Mouse (Mus musculus) macrophage (primary cell): ENCODE measurements around the gene Sergef. TPM values are rescaled to one million over a fixed set of nuclear protein-coding genes. Genes with fewer than 3 reads are reported as not detected.

Experiments
- H3K27ac ChIP-seq: fragments of 350-480 bp; formaldehyde crosslinking; 2 replicates; pipeline ENCODE4 v1.9.0; 2021
- H3K36me3 ChIP-seq: fragments of 350-480 bp; formaldehyde crosslinking; 2 replicates; pipeline ENCODE4 v1.9.0; 2021; ENCODE audit errors: inconsistent target
- H3K4me3 ChIP-seq: fragments of 350-480 bp; formaldehyde crosslinking; 2 replicates; pipeline ENCODE4 v1.9.0; 2021; ENCODE audit errors: inconsistent target
- H3K79me2 ChIP-seq: fragments of 350-480 bp; formaldehyde crosslinking; 2 replicates; pipeline ENCODE4 v1.9.0; 2021; ENCODE audit errors: inconsistent target
- WGBS: methylation state at CpG from one replicate; pipeline ENCODE4 v1.1.7; 2026; ENCODE audit warnings: inconsistent platforms; ENCODE audit not compliant: missing documents; 5-methylcytosine and 5-hydroxymethylcytosine counted together
- polyA plus RNA-seq: library from polyadenylated mRNA; stranded (reverse); fragments of 250-400 nt; gene quantifications from 3 replicates; pipeline ENCODE4 v1.2.4, GENCODE M21; 2018; ENCODE audit warnings: inconsistent platforms

Gene Sergef
- polyA plus RNA-seq, 1 experiment from 2014 or later: 7.7 TPM

- Histone ChIP-seq H3K36me3 (no peaks in the 10 kb centered on the region), H3K27ac (no peak overlapping the region), H3K79me2 (no peaks in the 10 kb centered on the region), H3K4me3 (no peak overlapping the region)
- 61% methylated on average over 4 of the region's 4 CpGs for WGBS
These were observed 140.0 kb downstream of the Sergef start for GRCm38 (mm10) chr7:46499561-46499960.

- Histone ChIP-seq H3K79me2 (no peaks in the 10 kb centered on the region), H3K27ac (no peak overlapping the region), H3K4me3 (no peak overlapping the region), H3K36me3 (no peaks in the 10 kb centered on the region)
- WGBS: 91% methylated on average over 13 of the region's 14 CpGs
These were observed 147.4 kb downstream of the Sergef start for GRCm38 (mm10) chr7:46492134-46492678.

GRCm38 (mm10) chr7:46487354-46487753, 152.3 kb downstream of the Sergef start:
- no peaks in the 10 kb centered on the region for H3K79me2 ChIP-seq
- no peak overlapping the region for H3K27ac ChIP-seq
- WGBS: 94% methylated on average over 4 of the region's 4 CpGs
- no peak overlapping the region for H3K4me3 ChIP-seq
- H3K36me3 ChIP-seq: no peaks in the 10 kb centered on the region

GRCm38 (mm10) chr7:46486761-46487160, 152.8 kb downstream of the Sergef start:
- H3K27ac ChIP-seq: no peak overlapping the region
- no peaks in the 10 kb centered on the region for H3K36me3 ChIP-seq
- WGBS: 92% methylated on average over 5 of the region's 5 CpGs
- H3K4me3 ChIP-seq: no peak overlapping the region
- no peaks in the 10 kb centered on the region for H3K79me2 ChIP-seq

- 93% methylated on average over 6 of the region's 6 CpGs for WGBS
- no peaks in the 10 kb centered on the region for H3K36me3 ChIP-seq
- no peaks in the 10 kb centered on the region for H3K79me2 ChIP-seq
- H3K4me3 ChIP-seq: no peak overlapping the region
- H3K27ac ChIP-seq: no peak overlapping the region
These were observed 155.4 kb downstream of the Sergef start for GRCm38 (mm10) chr7:46484223-46484622.

- WGBS: 94% methylated on average over 10 of the region's 10 CpGs
- Histone ChIP-seq H3K27ac (no peak overlapping the region), H3K36me3 (no peaks in the 10 kb centered on the region), H3K4me3 (no peak overlapping the region), H3K79me2 (no peaks in the 10 kb centered on the region)
These were observed 156.6 kb downstream of the Sergef start for GRCm38 (mm10) chr7:46483050-46483449.

GRCm38 (mm10) chr7:46482099-46482531, 157.5 kb downstream of the Sergef start:
- 85% methylated on average over 2 of the region's 2 CpGs for WGBS
- Histone ChIP-seq H3K4me3 (no peak overlapping the region), H3K27ac (no peak overlapping the region), H3K36me3 (no peaks in the 10 kb centered on the region), H3K79me2 (no peaks in the 10 kb centered on the region)

- H3K4me3 ChIP-seq: no peak overlapping the region
- no peaks in the 10 kb centered on the region for H3K79me2 ChIP-seq
- no peaks in the 10 kb centered on the region for H3K36me3 ChIP-seq
- H3K27ac ChIP-seq: no peak overlapping the region
- WGBS: 94% methylated on average over 6 of the region's 6 CpGs
These were observed 159.8 kb downstream of the Sergef start for GRCm38 (mm10) chr7:46479793-46480192.

GRCm38 (mm10) chr7:46477456-46477855, 162.2 kb downstream of the Sergef start:
- WGBS: 94% methylated on average over 3 of the region's 3 CpGs

GRCm38 (mm10) chr7:46475464-46475863, 164.1 kb downstream of the Sergef start:
- 93% methylated on average over 5 of the region's 5 CpGs for WGBS

More at GRCm38 (mm10) chr7:46477456-46477855, 162.2 kb downstream of the Sergef start:
- Histone ChIP-seq H3K36me3 (no peaks in the 10 kb centered on the region), H3K27ac (no peak overlapping the region), H3K79me2 (no peaks in the 10 kb centered on the region), H3K4me3 (no peak overlapping the region)

GRCm38 (mm10) chr7:46473141-46473540, 166.5 kb downstream of the Sergef start:
- no peaks in the 10 kb centered on the region for H3K36me3 ChIP-seq
- WGBS: 81% methylated on average over 9 of the region's 9 CpGs

More at GRCm38 (mm10) chr7:46475464-46475863, 164.1 kb downstream of the Sergef start:
- H3K36me3 ChIP-seq: no peaks in the 10 kb centered on the region
- H3K79me2 ChIP-seq: no peaks in the 10 kb centered on the region
- H3K4me3 ChIP-seq: no peak overlapping the region
- no peak overlapping the region for H3K27ac ChIP-seq

GRCm38 (mm10) chr7:46471054-46471737, 168.4 kb downstream of the Sergef start:
- no peak overlapping the region for H3K4me3 ChIP-seq
- no peak overlapping the region for H3K27ac ChIP-seq
- 85% methylated on average over 7 of the region's 7 CpGs for whole genome bisulfite sequencing
- no peaks in the 10 kb centered on the region for H3K36me3 ChIP-seq
- H3K79me2 ChIP-seq: no peaks in the 10 kb centered on the region

More at GRCm38 (mm10) chr7:46473141-46473540, 166.5 kb downstream of the Sergef start:
- H3K79me2 ChIP-seq: no peaks in the 10 kb centered on the region
- no peak overlapping the region for H3K4me3 ChIP-seq
- H3K27ac ChIP-seq: no peak overlapping the region

GRCm38 (mm10) chr7:46469542-46469941, 170.1 kb downstream of the Sergef start:
- H3K36me3 ChIP-seq: no peaks in the 10 kb centered on the region
- no peak overlapping the region for H3K4me3 ChIP-seq
- H3K79me2 ChIP-seq: no peaks in the 10 kb centered on the region
- WGBS: 92% methylated on average over 3 of the region's 3 CpGs
- no peak overlapping the region for H3K27ac ChIP-seq

GRCm38 (mm10) chr7:46466422-46466981, 173.1 kb downstream of the Sergef start:
- no peaks in the 10 kb centered on the region for H3K36me3 ChIP-seq
- no peak overlapping the region for H3K4me3 ChIP-seq
- WGBS: 90% methylated on average over 6 of the region's 7 CpGs
- H3K79me2 ChIP-seq: no peaks in the 10 kb centered on the region
- H3K27ac ChIP-seq: no peak overlapping the region

- Histone ChIP-seq H3K27ac (no peak overlapping the region), H3K4me3 (no peak overlapping the region), H3K79me2 (no peaks in the 10 kb centered on the region), H3K36me3 (no peaks in the 10 kb centered on the region)
- 89% methylated on average over 6 of the region's 8 CpGs for WGBS
These were observed 176.5 kb downstream of the Sergef start for GRCm38 (mm10) chr7:46463136-46463535.
